Mouse (Mus musculus): ENCODE data around the gene Tal1.

Gene Tal1

GRCm38 (mm10) chr4:115056371-115056920 is at the start of gene Tal1:
Gene Tal1, plus strand, starts transcription at chr4:115056426.
- DNase-seq (ENCODE audit: low read depth, low spot score) = no peak

GRCm38 (mm10) chr4:115014276-115014675 is 42.0 kb upstream of the Tal1 start:
- no peak for DNase-seq (ENCODE audit: low read depth, low spot score)

GRCm38 (mm10) chr4:115019997-115020396 is 36.2 kb upstream of the Tal1 start:
- no peak for DNase-seq (ENCODE audit: low read depth, low spot score)

- DNase-seq (ENCODE audit: low read depth, low spot score) = no peak
Observed at GRCm38 (mm10) chr4:115035043-115035442, 21.2 kb upstream of the Tal1 start.

- DNase-seq (ENCODE audit: low read depth, low spot score) = no peak
Observed at GRCm38 (mm10) chr4:115038242-115038641, 18.0 kb upstream of the Tal1 start.

GRCm38 (mm10) chr4:115045621-115046020 is 10.6 kb upstream of the Tal1 start:
- no peak for DNase-seq (ENCODE audit: low read depth, low spot score)

- no peak for DNase-seq (ENCODE audit: low read depth, low spot score)
Observed at GRCm38 (mm10) chr4:115047750-115048149, 8.5 kb upstream of the Tal1 start.

- no peak for DNase-seq (ENCODE audit: low read depth, low spot score)
Observed at GRCm38 (mm10) chr4:115048190-115048589, 8.0 kb upstream of the Tal1 start.

GRCm38 (mm10) chr4:115051245-115051644 is 5.0 kb upstream of the Tal1 start:
- DNase-seq (ENCODE audit: low read depth, low spot score) = no peak

- DNase-seq (ENCODE audit: low read depth, low spot score) = peak; percentile 43
Observed at GRCm38 (mm10) chr4:115052343-115053005, 3.8 kb upstream of the Tal1 start.

GRCm38 (mm10) chr4:115055044-115055443 is 1.2 kb upstream of the Tal1 start:
- no peak for DNase-seq (ENCODE audit: low read depth, low spot score)

GRCm38 (mm10) chr4:115055691-115056090 is 535 bp upstream of the Tal1 start:
- no peak for DNase-seq (ENCODE audit: low read depth, low spot score)

- DNase-seq (ENCODE audit: low read depth, low spot score) = no peak
Observed at GRCm38 (mm10) chr4:115056921-115057673, 871 bp downstream of the Tal1 start.

GRCm38 (mm10) chr4:115057674-115058316 is 1.6 kb downstream of the Tal1 start:
- no peak for DNase-seq (ENCODE audit: low read depth, low spot score)

- no peak for DNase-seq (ENCODE audit: low read depth, low spot score)
Observed at GRCm38 (mm10) chr4:115058317-115058761, 2.1 kb downstream of the Tal1 start.

- DNase-seq (ENCODE audit: low read depth, low spot score) = no peak
Observed at GRCm38 (mm10) chr4:115058871-115059590, 2.8 kb downstream of the Tal1 start.

GRCm38 (mm10) chr4:115059871-115060270 is 3.6 kb downstream of the Tal1 start:
- no peak for DNase-seq (ENCODE audit: low read depth, low spot score)

GRCm38 (mm10) chr4:115060753-115061152 is 4.5 kb downstream of the Tal1 start:
- DNase-seq (ENCODE audit: low read depth, low spot score) = no peak

GRCm38 (mm10) chr4:115062540-115062874 is 6.3 kb downstream of the Tal1 start:
- DNase-seq (ENCODE audit: low read depth, low spot score) = no peak

GRCm38 (mm10) chr4:115062875-115063517 is 6.8 kb downstream of the Tal1 start:
- no peak for DNase-seq (ENCODE audit: low read depth, low spot score)
